Mouse (Mus musculus) bone marrow, adult 2 months (tissue): ENCODE data around the gene Sgms1.

Experiments
- CTCF ChIP-seq: fragments of 200-500 bp; IDR thresholded peaks from 2 replicates; pipeline ENCODE4 v1.5.1; 2011; ENCODE audit warnings: low read length, control low read depth; ENCODE audit not compliant: control insufficient read depth, insufficient read depth
- POLR2A ChIP-seq: fragments of 200-500 bp; IDR thresholded peaks from 2 replicates; pipeline ENCODE4 v1.6.1; 2011; ENCODE audit warnings: low read depth, mild to moderate bottlenecking, control low read depth, low read length, borderline replicate concordance; ENCODE audit not compliant: control insufficient read depth

- TF ChIP-seq CTCF (no peak), POLR2A (no peak)
These were observed 200.5 kb downstream of the Sgms1 start for GRCm38 (mm10) chr19:32189036-32189436.
